Comparison of ENCODE assay signal across 14 mouse cellular contexts in genomic region chr5:146912206-146912605, GRCm38 (mm10). TPM values are rescaled to one million over a fixed set of nuclear protein-coding genes. Genes with fewer than 3 reads are reported as not detected.
A peak's percentile ranks its signal among the peaks of the same experiment; 100 is the strongest.
DNase-seq lines count a peak whose midpoint lies in the region; ATAC-seq and TF ChIP-seq lines count a peak whose summit lies in the region.
"Had no signal": no experiment of that assay in that cellular context is flagged by ENCODE, and none has a peak within 500 bp of the region (broad histone marks: within the 10 kb centered on the region; RNA-seq: fewer than 3 reads in every experiment).

No protein-coding gene starts in this region.

- peak overlapping the region; percentile 27; the same call in 1 of the 2 replicates for H3K9ac ChIP-seq in limb, embryonic 11.5 days (ENCODE audit: low read length)
- H3K9ac ChIP-seq in hindbrain, embryonic 11.5 days (ENCODE audit: low read depth, low read length) = no peak overlapping the region
- H3K9ac ChIP-seq: forebrain, embryonic 12.5 days; hindbrain, embryonic 15.5 days had no signal

- intact Hi-C loops in heart, postnatal 25 days (cut with DNase I) = no loop called here

- no peaks in the 10 kb centered on the region for H3K36me3 ChIP-seq in E14TG2a.4 (ENCODE audit: insufficient read depth, low read length)
- no peaks in the 10 kb centered on the region for H3K36me3 ChIP-seq in limb, embryonic 11.5 days (ENCODE audit: control insufficient read depth, insufficient read depth, low read length)
- H3K36me3 ChIP-seq in hindbrain, embryonic 11.5 days (ENCODE audit: control insufficient read depth, insufficient read depth, low read length) = no peaks in the 10 kb centered on the region
- H3K36me3 ChIP-seq: forebrain, embryonic 12.5 days; hindbrain, embryonic 15.5 days had no signal

- H3K4me2 ChIP-seq in limb, embryonic 11.5 days (ENCODE audit: low read depth, severe bottlenecking) = no peak overlapping the region
- no peak overlapping the region for H3K4me2 ChIP-seq in hindbrain, embryonic 11.5 days (replicated peaks; ENCODE audit: low read depth, low read length)
- H3K4me2 ChIP-seq: forebrain, embryonic 12.5 days; hindbrain, embryonic 15.5 days had no signal

- WGBS in limb, embryonic 11.5 days = 10% methylated on average over 9 of the region's 9 CpGs
- WGBS in hindbrain, embryonic 11.5 days = 23% methylated on average over 9 of the region's 9 CpGs

- H3K27ac ChIP-seq in limb, embryonic 11.5 days (replicated peaks; ENCODE audit: low read depth, low read length) = no peak overlapping the region
- H3K27ac ChIP-seq in hindbrain, embryonic 11.5 days (ENCODE audit: low read depth, low read length) = no peak overlapping the region
- H3K27ac ChIP-seq: forebrain, embryonic 12.5 days; hindbrain, embryonic 15.5 days; macrophage had no signal

- H3K4me1 ChIP-seq in E14TG2a.4 (replicated peaks; ENCODE audit: low read depth, low read length) = peaks cover 93% of the 10 kb centered on the region
- H3K4me1 ChIP-seq in limb, embryonic 11.5 days (ENCODE audit: control insufficient read depth, insufficient read depth, low read length) = 0 out of 2 replicates have a peak, but pooled peaks cover 8% of the 10 kb centered on the region
- no peaks in the 10 kb centered on the region for H3K4me1 ChIP-seq in hindbrain, embryonic 11.5 days (replicated peaks; ENCODE audit: control insufficient read depth, insufficient read depth, low read length)
- H3K4me1 ChIP-seq: forebrain, embryonic 12.5 days; hindbrain, embryonic 15.5 days had no signal

- DNase-seq in A20 (ENCODE audit: low read depth, low spot score) = peak; percentile 61
- DNase-seq in limb, embryonic 11.5 days (ENCODE audit: low spot score) = no peak
- peak; percentile 31 for DNase-seq in lung, postnatal 10 days
- no peak for DNase-seq in hindbrain, embryonic 11.5 days (ENCODE audit: low spot score)
- DNase-seq in heart, postnatal 25 days (ENCODE audit: low spot score) = no peak
- no peak for DNase-seq in heart, adult 8-10 months (ENCODE audit: low spot score)
- no peak for DNase-seq in cerebellum, adult 8-10 months
- DNase-seq: gastrocnemius, postnatal 36 days; layer of hippocampus, adult 9-11 months had no signal

- peak overlapping the region; percentile 59 for H3K4me3 ChIP-seq in E14TG2a.4 (replicated peaks; ENCODE audit: low read length)
- H3K4me3 ChIP-seq in limb, embryonic 11.5 days (ENCODE audit: low read depth, low read length) = no peak overlapping the region
- no peak overlapping the region for H3K4me3 ChIP-seq in hindbrain, embryonic 11.5 days (ENCODE audit: low read depth, low read length)
- H3K4me3 ChIP-seq: forebrain, embryonic 12.5 days; hindbrain, embryonic 15.5 days had no signal

- H3K27me3 ChIP-seq in E14TG2a.4 (ENCODE audit: insufficient read depth, low read length) = peaks cover 3% of the 10 kb centered on the region; the same call in 1 of the 2 replicates
- H3K27me3 ChIP-seq in limb, embryonic 11.5 days (ENCODE audit: control insufficient read depth, insufficient read depth, low read length) = no peaks in the 10 kb centered on the region
- no peaks in the 10 kb centered on the region for H3K27me3 ChIP-seq in hindbrain, embryonic 11.5 days (ENCODE audit: control insufficient read depth, insufficient read depth, low read length)
- H3K27me3 ChIP-seq: Patski had no signal

- no peak for TF ChIP-seq CTCF in E14TG2a.4 (conservative IDR thresholded peaks at IDR 0.05; ENCODE audit: low read length)

- peak; percentile 23; the same call in 1 of the 2 replicates for ATAC-seq in limb, embryonic 11.5 days (ENCODE audit: insufficient number of reproducible peaks, low FRiP score, low TSS enrichment, low read depth)
- no peak for ATAC-seq in hindbrain, embryonic 11.5 days (ENCODE audit: low FRiP score)
- ATAC-seq: Patski had no signal

- no peaks in the 10 kb centered on the region for H3K9me3 ChIP-seq in E14TG2a.4 (ENCODE audit: low read length)
- H3K9me3 ChIP-seq in limb, embryonic 11.5 days (ENCODE audit: control insufficient read depth, low read length) = no peaks in the 10 kb centered on the region
- H3K9me3 ChIP-seq in hindbrain, embryonic 11.5 days (ENCODE audit: control insufficient read depth, low read length) = no peaks in the 10 kb centered on the region
- H3K9me3 ChIP-seq: forebrain, embryonic 12.5 days; hindbrain, embryonic 15.5 days had no signal

RNA-seq across cellular contexts. Expression of gene Gtf3a, which starts 36.3 kb away (rescaled TPM):
- polyA plus RNA-seq in limb, embryonic 11.5 days (2014; fragmentation: Nextera tagmentation; extraction: Ambion mirVana) = 121 and 122 TPM in 2 replicates
- 106 TPM in 2 replicates for polyA plus RNA-seq in hindbrain, embryonic 11.5 days (2014; fragmentation: Nextera tagmentation; extraction: Ambion mirVana)
- total RNA-seq in heart, postnatal 25 days (2021) = 10 to 100 TPM; 18.8 to 22.1 TPM
- total RNA-seq in heart, adult 8-10 months (2022) = 10 to 100 TPM; 15.8 to 22.6 (median 19.9) TPM

RNA-seq across cellular contexts. Expression of gene Mtif3, which starts 51.4 kb away (rescaled TPM):
- 23.4 and 25.8 TPM in 2 replicates for polyA plus RNA-seq in limb, embryonic 11.5 days (2014; fragmentation: Nextera tagmentation; extraction: Ambion mirVana)
- 26.1 and 27.0 TPM in 2 replicates for polyA plus RNA-seq in hindbrain, embryonic 11.5 days (2014; fragmentation: Nextera tagmentation; extraction: Ambion mirVana)
- total RNA-seq in heart, postnatal 25 days (2021) = 10 to 100 TPM; 20.4 to 23.4 TPM
- total RNA-seq in heart, adult 8-10 months (2022) = 10 to 100 TPM; 26.8 to 38.0 (median 31.5) TPM

Comparison
In these comparisons a context has a peak if more than half of its experiments do, and no peak if none do; other contexts are left out.
1. DNase-seq: peak in A20 (single experiment) and lung, postnatal 10 days (single experiment); none in limb, embryonic 11.5 days (single experiment), hindbrain, embryonic 11.5 days (single experiment), heart, postnatal 25 days (single experiment), heart, adult 8-10 months (single experiment) and cerebellum, adult 8-10 months (single experiment).